Mouse (Mus musculus) CD8-positive naive resting alpha-beta T cell, adult 2 months (primary cell): Measurements from ENCODE around the gene Cebpzos.

ENCODE experiments used
- DNase-seq, 2 experiments: peaks; one replicate each; pipeline ENCODE4 v3.0.0; 2022; ENCODE audit warnings: low read depth in 2 of 2, low spot score in 2 of 2

Cebpzos gene

DNA sequence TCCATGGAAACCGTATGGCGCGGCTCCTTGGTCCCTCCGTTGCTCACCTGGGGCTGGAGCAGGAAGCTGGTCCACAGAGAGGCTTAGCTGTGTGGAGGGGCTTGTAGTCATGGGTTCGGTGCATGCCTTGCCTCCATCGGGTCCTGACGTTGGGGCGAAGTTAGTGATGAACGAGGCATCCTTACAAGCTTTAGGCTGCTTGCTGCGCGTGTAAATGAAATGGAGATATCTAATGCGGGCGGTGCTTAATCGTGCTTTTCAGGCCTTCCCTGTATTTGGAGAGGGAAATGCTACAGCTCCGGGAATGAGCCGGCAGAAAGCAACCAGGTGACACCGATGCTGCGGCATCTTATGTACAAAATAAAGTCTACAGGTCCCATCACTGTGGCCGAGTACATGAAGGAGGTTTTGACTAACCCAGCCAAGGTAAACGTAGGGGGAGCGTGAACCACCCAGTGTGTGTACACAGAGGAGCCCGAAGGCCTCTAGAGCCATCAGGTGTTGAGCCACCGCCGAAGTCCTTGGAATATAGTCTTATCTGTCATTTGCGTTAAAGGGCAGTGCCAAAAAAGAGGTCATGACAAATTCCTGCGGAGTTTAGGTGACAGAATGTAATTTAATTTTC, 21.0 kb downstream of the Cebpzos start:
- no peak for DNase-seq

GRCm38 (mm10) chr17:78938927-78939326, 22.6 kb downstream of the Cebpzos start:
- no peak for DNase-seq

DNA sequence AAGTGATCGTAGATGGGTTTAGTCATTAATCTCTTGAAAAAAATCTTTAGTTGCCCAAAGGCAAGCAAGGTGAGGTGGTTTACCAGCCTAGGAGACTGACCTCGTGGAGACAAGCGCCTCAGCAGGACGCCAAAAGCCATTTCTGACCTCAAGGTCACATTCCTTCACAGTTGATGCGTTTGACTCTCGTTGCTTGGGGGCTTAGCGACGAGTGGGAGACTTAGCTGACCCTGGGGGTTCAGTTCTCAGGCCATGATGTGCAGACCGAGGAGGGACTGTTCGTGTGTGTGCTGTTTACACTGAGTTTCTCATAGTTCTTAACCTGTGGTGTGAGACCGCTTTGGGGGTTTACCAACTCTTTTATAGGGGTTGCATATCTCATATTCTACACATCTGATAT, 26.3 kb downstream of the Cebpzos start:
- no peak for DNase-seq

DNA sequence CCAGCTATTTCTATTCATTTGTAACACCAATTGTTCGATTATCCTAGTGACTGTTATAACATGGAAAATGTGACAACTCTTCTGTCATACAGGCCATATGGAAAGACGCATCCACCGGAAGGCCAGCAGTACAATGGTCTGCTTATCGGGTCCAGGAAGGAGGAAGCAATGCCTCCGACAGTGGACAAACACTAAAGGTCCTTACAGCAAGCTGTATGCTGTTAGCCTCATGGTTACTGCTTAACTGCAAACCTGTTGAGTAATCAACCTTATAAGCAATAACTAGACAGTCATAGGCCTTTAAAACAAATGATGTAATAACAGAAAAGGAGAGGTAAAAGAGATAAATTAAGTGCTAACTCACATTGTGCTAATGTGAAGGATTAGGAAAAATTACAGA, 34.9 kb downstream of the Cebpzos start:
- DNase-seq = no peak

GRCm38 (mm10) chr17:78952070-78952469, 35.8 kb downstream of the Cebpzos start:
- DNase-seq = no peak

GRCm38 (mm10) chr17:78953240-78953639, 36.9 kb downstream of the Cebpzos start:
- DNase-seq = no peak

GRCm38 (mm10) chr17:78959473-78959872, 43.2 kb downstream of the Cebpzos start:
- DNase-seq = no peak

GRCm38 (mm10) chr17:78964387-78964786, 48.1 kb downstream of the Cebpzos start:
- DNase-seq = no peak

GRCm38 (mm10) chr17:78966092-78966883, 50.0 kb downstream of the Cebpzos start:
- DNase-seq = no peak

GRCm38 (mm10) chr17:78968500-78968899, 52.2 kb downstream of the Cebpzos start:
- DNase-seq = no peak
